Mouse (Mus musculus): Measurements from ENCODE around the gene Pank2. TPM values are rescaled to one million over a fixed set of nuclear protein-coding genes. Genes with fewer than 3 reads are reported as not detected.
"Not testable (repeated sequence)": the region's sequence is repeated elsewhere in the genome, so short reads cannot be mapped to it uniquely, and the experiment has no call there.

Gene Pank2
- polyA plus RNA-seq, 1 experiment, result 36.3 TPM

GRCm38 (mm10) chr2:131261481-131262212 is 648 bp upstream of the Pank2 start:
- TF ChIP-seq CTCF (IDR thresholded peaks at IDR 0.05; ENCODE audit: borderline replicate concordance, extremely low read depth, insufficient read depth, insufficient read length) (no peak), POLR2A (IDR thresholded peaks at IDR 0.05; ENCODE audit: borderline replicate concordance, extremely low read depth, insufficient read depth, insufficient read length, poor library complexity, severe bottlenecking) (no peak)
- no peak for DNase-seq (ENCODE audit: low read depth)

GRCm38 (mm10) chr2:131262680-131263670 is 680 bp downstream of the Pank2 start:
- TF ChIP-seq CTCF (IDR thresholded peaks at IDR 0.05; ENCODE audit: borderline replicate concordance, extremely low read depth, insufficient read depth, insufficient read length), result no peak
- no peak for TF ChIP-seq POLR2A (IDR thresholded peaks at IDR 0.05; ENCODE audit: borderline replicate concordance, extremely low read depth, insufficient read depth, insufficient read length, poor library complexity, severe bottlenecking)
- DNase-seq (ENCODE audit: low read depth), result peak; percentile 44

GRCm38 (mm10) chr2:131264027-131264426 is 1.7 kb downstream of the Pank2 start:
- no peak for DNase-seq (ENCODE audit: low read depth)
- TF ChIP-seq CTCF (IDR thresholded peaks at IDR 0.05; ENCODE audit: borderline replicate concordance, extremely low read depth, insufficient read depth, insufficient read length) (no peak), POLR2A (IDR thresholded peaks at IDR 0.05; ENCODE audit: borderline replicate concordance, extremely low read depth, insufficient read depth, insufficient read length, poor library complexity, severe bottlenecking) (no peak)

GRCm38 (mm10) chr2:131265056-131265455 is 2.8 kb downstream of the Pank2 start:
- no peak for DNase-seq (ENCODE audit: low read depth)
- TF ChIP-seq CTCF (IDR thresholded peaks at IDR 0.05; ENCODE audit: borderline replicate concordance, extremely low read depth, insufficient read depth, insufficient read length) (no peak), POLR2A (IDR thresholded peaks at IDR 0.05; ENCODE audit: borderline replicate concordance, extremely low read depth, insufficient read depth, insufficient read length, poor library complexity, severe bottlenecking) (no peak)

GRCm38 (mm10) chr2:131275493-131275892 is 13.2 kb downstream of the Pank2 start:
- no peak for TF ChIP-seq CTCF (IDR thresholded peaks at IDR 0.05; ENCODE audit: borderline replicate concordance, extremely low read depth, insufficient read depth, insufficient read length)
- TF ChIP-seq POLR2A (IDR thresholded peaks at IDR 0.05; ENCODE audit: borderline replicate concordance, extremely low read depth, insufficient read depth, insufficient read length, poor library complexity, severe bottlenecking), result no peak
- no peak for DNase-seq (ENCODE audit: low read depth)

- no peak for TF ChIP-seq POLR2A (IDR thresholded peaks at IDR 0.05; ENCODE audit: borderline replicate concordance, extremely low read depth, insufficient read depth, insufficient read length, poor library complexity, severe bottlenecking)
- no peak for TF ChIP-seq CTCF (IDR thresholded peaks at IDR 0.05; ENCODE audit: borderline replicate concordance, extremely low read depth, insufficient read depth, insufficient read length)
- DNase-seq (ENCODE audit: low read depth), result no peak
Observed at GRCm38 (mm10) chr2:131276722-131277121, 14.4 kb downstream of the Pank2 start.

- no peak for DNase-seq (ENCODE audit: low read depth)
- no peak for TF ChIP-seq CTCF (IDR thresholded peaks at IDR 0.05; ENCODE audit: borderline replicate concordance, extremely low read depth, insufficient read depth, insufficient read length)
- TF ChIP-seq POLR2A (IDR thresholded peaks at IDR 0.05; ENCODE audit: borderline replicate concordance, extremely low read depth, insufficient read depth, insufficient read length, poor library complexity, severe bottlenecking), result no peak
Observed at GRCm38 (mm10) chr2:131281596-131281995, 19.3 kb downstream of the Pank2 start.

- no peak for DNase-seq (ENCODE audit: low read depth)
Observed at GRCm38 (mm10) chr2:131286276-131286675, 24.0 kb downstream of the Pank2 start.

GRCm38 (mm10) chr2:131290669-131291068 is 28.4 kb downstream of the Pank2 start:
- DNase-seq (ENCODE audit: low read depth), result no peak
- no peak for TF ChIP-seq POLR2A (IDR thresholded peaks at IDR 0.05; ENCODE audit: borderline replicate concordance, extremely low read depth, insufficient read depth, insufficient read length, poor library complexity, severe bottlenecking)
- no peak for TF ChIP-seq CTCF (IDR thresholded peaks at IDR 0.05; ENCODE audit: borderline replicate concordance, extremely low read depth, insufficient read depth, insufficient read length)

More at GRCm38 (mm10) chr2:131286276-131286675, 24.0 kb downstream of the Pank2 start:
- TF ChIP-seq CTCF (IDR thresholded peaks at IDR 0.05; ENCODE audit: borderline replicate concordance, extremely low read depth, insufficient read depth, insufficient read length), result no peak

- TF ChIP-seq CTCF (IDR thresholded peaks at IDR 0.05; ENCODE audit: borderline replicate concordance, extremely low read depth, insufficient read depth, insufficient read length), result no peak
- TF ChIP-seq POLR2A (IDR thresholded peaks at IDR 0.05; ENCODE audit: borderline replicate concordance, extremely low read depth, insufficient read depth, insufficient read length, poor library complexity, severe bottlenecking), result no peak
- DNase-seq (ENCODE audit: low read depth), result no peak
Observed at GRCm38 (mm10) chr2:131296746-131297261, 34.5 kb downstream of the Pank2 start.

GRCm38 (mm10) chr2:131298674-131299073 is 36.4 kb downstream of the Pank2 start:
- not testable (repeated sequence) for DNase-seq (ENCODE audit: low read depth)

Data from brain, embryonic 14.5 days (tissue).